Mouse (Mus musculus): ENCODE results near the gene Aff3. TPM values are rescaled to one million over a fixed set of nuclear protein-coding genes. Genes with fewer than 3 reads are reported as not detected.
A peak's percentile ranks its signal among the peaks of the same experiment; 100 is the strongest.

Gene Aff3
- polyA plus RNA-seq, 1 experiment from 2014 or later: 5.7 TPM

- no peak overlapping the region for H3K9ac ChIP-seq
- H3K4me3 ChIP-seq: no peak overlapping the region
- no peaks in the 10 kb centered on the region for H3K36me3 ChIP-seq
- peaks cover 20% of the 10 kb centered on the region for H3K4me1 ChIP-seq (replicated peaks)
- no peak overlapping the region for H3K27ac ChIP-seq (ENCODE audit: poor library complexity, severe bottlenecking)
- no peaks in the 10 kb centered on the region for H3K9me3 ChIP-seq (replicated peaks)
- WGBS: 37% methylated on average over 8 of the region's 8 CpGs
- peaks cover 27% of the 10 kb centered on the region; the same call in 1 of the 2 replicates for H3K27me3 ChIP-seq (replicated peaks)
- peak overlapping the region; percentile 91 for H3K4me2 ChIP-seq
- ATAC-seq (ENCODE audit: insufficient number of reproducible peaks, low FRiP score): no peak
Measured at GRCm38 (mm10) chr1:38628426-38628825, 36.3 kb downstream of the Aff3 start.

- no peaks in the 10 kb centered on the region for H3K36me3 ChIP-seq
- peaks cover 27% of the 10 kb centered on the region; the same call in 1 of the 2 replicates for H3K27me3 ChIP-seq (replicated peaks)
- ATAC-seq (ENCODE audit: insufficient number of reproducible peaks, low FRiP score): peak; percentile 57
- H3K27ac ChIP-seq (ENCODE audit: poor library complexity, severe bottlenecking): peak overlapping the region; percentile 9; the same call in 1 of the 2 replicates
- H3K4me2 ChIP-seq: peak overlapping the region; percentile 91
- H3K9ac ChIP-seq: peak overlapping the region; percentile 88
- H3K9me3 ChIP-seq (replicated peaks): no peaks in the 10 kb centered on the region
- peak overlapping the region; percentile 80 for H3K4me3 ChIP-seq
- 1% methylated on average over 42 of the region's 42 CpGs for WGBS
- peaks cover 16% of the 10 kb centered on the region; the same call in 1 of the 2 replicates for H3K4me1 ChIP-seq (replicated peaks)
Measured at GRCm38 (mm10) chr1:38627683-38628361, 36.9 kb downstream of the Aff3 start.

GRCm38 (mm10) chr1:38626739-38627661, 37.8 kb downstream of the Aff3 start:
- Histone ChIP-seq H3K4me1 (replicated peaks) (peaks cover 16% of the 10 kb centered on the region; the same call in 1 of the 2 replicates), H3K4me3 (peak overlapping the region; percentile 80), H3K9ac (peak overlapping the region; percentile 88), H3K9me3 (replicated peaks) (no peaks in the 10 kb centered on the region), H3K4me2 (peak overlapping the region; percentile 91), H3K27me3 (replicated peaks) (peaks cover 27% of the 10 kb centered on the region; the same call in 1 of the 2 replicates), H3K36me3 (no peaks in the 10 kb centered on the region), H3K27ac (ENCODE audit: poor library complexity, severe bottlenecking) (peak overlapping the region; percentile 59)
- peak; percentile 85 for ATAC-seq (ENCODE audit: insufficient number of reproducible peaks, low FRiP score)
- WGBS: 7% methylated on average over 102 of the region's 133 CpGs

- H3K9ac ChIP-seq: peak overlapping the region; percentile 88
- no peak overlapping the region for H3K27ac ChIP-seq (ENCODE audit: poor library complexity, severe bottlenecking)
- H3K9me3 ChIP-seq (replicated peaks): no peaks in the 10 kb centered on the region
- ATAC-seq (ENCODE audit: insufficient number of reproducible peaks, low FRiP score): 0 out of 2 replicates have a peak, but pooled peaks have one; percentile 24
- H3K4me1 ChIP-seq (replicated peaks): peaks cover 16% of the 10 kb centered on the region; the same call in 1 of the 2 replicates
- peaks cover 24% of the 10 kb centered on the region; the same call in 1 of the 2 replicates for H3K27me3 ChIP-seq (replicated peaks)
- 3% methylated on average over 10 of the region's 10 CpGs for WGBS
- no peaks in the 10 kb centered on the region for H3K36me3 ChIP-seq
- H3K4me3 ChIP-seq: peak overlapping the region; percentile 80
- peak overlapping the region; percentile 91 for H3K4me2 ChIP-seq
Measured at GRCm38 (mm10) chr1:38626388-38626738, 38.4 kb downstream of the Aff3 start.

GRCm38 (mm10) chr1:38621840-38622239, 42.9 kb downstream of the Aff3 start:
- no peak for ATAC-seq (ENCODE audit: insufficient number of reproducible peaks, low FRiP score)
- H3K36me3 ChIP-seq: no peaks in the 10 kb centered on the region
- H3K4me3 ChIP-seq: no peak overlapping the region
- WGBS: 49% methylated on average over 4 of the region's 4 CpGs
- no peak overlapping the region for H3K9ac ChIP-seq
- peaks cover 7% of the 10 kb centered on the region; the same call in 1 of the 2 replicates for H3K27me3 ChIP-seq (replicated peaks)
- no peak overlapping the region for H3K27ac ChIP-seq (ENCODE audit: poor library complexity, severe bottlenecking)
- H3K4me1 ChIP-seq (replicated peaks): peaks cover 21% of the 10 kb centered on the region
- H3K4me2 ChIP-seq: no peak overlapping the region
- H3K9me3 ChIP-seq (replicated peaks): no peaks in the 10 kb centered on the region

DNA sequence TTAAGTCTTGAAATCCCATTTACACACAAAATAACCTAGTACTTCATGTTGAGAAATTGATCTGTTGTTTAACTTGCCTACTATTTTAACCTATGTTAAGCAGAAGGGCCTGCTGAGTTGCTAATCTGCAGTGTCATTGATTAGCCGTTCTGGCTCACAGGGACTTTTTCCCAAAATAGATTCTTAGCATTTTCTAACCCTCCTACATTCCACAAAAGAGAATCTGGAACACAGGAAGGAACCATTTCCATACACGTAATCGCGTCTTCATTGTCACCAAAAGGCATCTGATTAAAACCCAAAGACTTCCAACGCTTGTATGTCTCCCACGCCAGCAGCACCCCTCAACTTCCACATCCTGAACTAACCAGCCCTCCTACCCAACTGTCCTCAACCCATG, 44.4 kb downstream of the Aff3 start:
- Histone ChIP-seq H3K36me3 (no peaks in the 10 kb centered on the region), H3K4me1 (replicated peaks) (peaks cover 16% of the 10 kb centered on the region), H3K9me3 (replicated peaks) (no peaks in the 10 kb centered on the region), H3K27me3 (replicated peaks) (no peaks in the 10 kb centered on the region), H3K9ac (no peak overlapping the region), H3K4me2 (no peak overlapping the region), H3K27ac (ENCODE audit: poor library complexity, severe bottlenecking) (no peak overlapping the region), H3K4me3 (no peak overlapping the region)
- no peak for ATAC-seq (ENCODE audit: insufficient number of reproducible peaks, low FRiP score)
- 57% methylated on average over 6 of the region's 6 CpGs for WGBS

DNA sequence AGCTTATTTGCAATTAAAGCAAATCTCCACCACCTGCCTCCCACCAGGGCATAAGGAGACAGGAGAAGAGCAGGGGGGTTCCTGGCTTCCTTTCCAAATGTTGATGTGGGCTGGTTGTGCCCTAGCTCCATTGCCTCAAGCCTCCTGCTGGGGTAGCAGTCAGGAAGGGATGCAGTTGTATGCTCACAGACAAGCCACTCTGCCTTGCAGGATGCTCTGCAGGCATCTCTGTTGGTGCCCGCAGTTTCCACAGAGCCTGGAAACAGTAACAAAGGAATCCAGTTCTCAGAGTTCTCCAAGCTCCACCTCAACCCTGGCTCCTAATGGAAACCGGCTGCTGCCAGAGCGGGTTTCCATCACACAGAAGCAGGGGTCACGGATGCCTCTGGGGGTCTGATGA, 58.0 kb downstream of the Aff3 start:
- Histone ChIP-seq H3K9ac (no peak overlapping the region), H3K27ac (ENCODE audit: poor library complexity, severe bottlenecking) (no peak overlapping the region)

GRCm38 (mm10) chr1:38605426-38605825, 59.3 kb downstream of the Aff3 start:
- H3K4me1 ChIP-seq (replicated peaks): peaks cover 11% of the 10 kb centered on the region; the same call in 1 of the 2 replicates
- no peak for ATAC-seq (ENCODE audit: insufficient number of reproducible peaks, low FRiP score)
- 82% methylated on average over 4 of the region's 4 CpGs for WGBS
- H3K9me3 ChIP-seq (replicated peaks): no peaks in the 10 kb centered on the region
- no peak overlapping the region for H3K27ac ChIP-seq (ENCODE audit: poor library complexity, severe bottlenecking)
- no peak overlapping the region for H3K4me2 ChIP-seq
- H3K27me3 ChIP-seq (replicated peaks): no peaks in the 10 kb centered on the region
- no peak overlapping the region for H3K4me3 ChIP-seq
- no peaks in the 10 kb centered on the region for H3K36me3 ChIP-seq
- H3K9ac ChIP-seq: no peak overlapping the region

More for the DNA sequence above, 58.0 kb downstream of the Aff3 start:
- peaks cover 2% of the 10 kb centered on the region; the same call in 1 of the 2 replicates for H3K4me1 ChIP-seq (replicated peaks)
- no peak overlapping the region for H3K4me2 ChIP-seq
- no peak for ATAC-seq (ENCODE audit: insufficient number of reproducible peaks, low FRiP score)
- H3K27me3 ChIP-seq (replicated peaks): no peaks in the 10 kb centered on the region
- H3K36me3 ChIP-seq: no peaks in the 10 kb centered on the region
- WGBS: 63% methylated on average over 4 of the region's 4 CpGs
- H3K9me3 ChIP-seq (replicated peaks): no peaks in the 10 kb centered on the region
- H3K4me3 ChIP-seq: no peak overlapping the region

DNA sequence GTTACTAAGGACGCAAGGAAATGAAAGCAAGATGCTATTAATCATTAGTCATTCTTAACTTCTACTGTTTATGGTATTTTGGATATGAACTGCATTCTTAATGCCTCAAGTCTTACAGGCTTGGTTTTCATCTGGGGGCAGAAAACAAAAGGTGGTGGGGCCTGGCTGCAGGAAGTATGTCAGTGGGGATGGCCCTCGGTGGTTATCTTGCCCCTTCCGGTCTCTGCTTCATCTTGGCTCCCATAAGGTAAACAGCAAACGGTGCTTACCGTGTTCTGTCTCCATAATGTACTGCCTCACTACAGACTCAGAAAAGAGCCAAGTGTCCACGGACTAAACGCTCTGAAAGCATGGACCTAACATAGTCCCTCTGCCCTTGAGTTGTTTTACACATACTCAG, 60.1 kb downstream of the Aff3 start:
- H3K4me2 ChIP-seq: no peak overlapping the region
- no peak for ATAC-seq (ENCODE audit: insufficient number of reproducible peaks, low FRiP score)
- H3K27ac ChIP-seq (ENCODE audit: poor library complexity, severe bottlenecking): no peak overlapping the region
- peaks cover 11% of the 10 kb centered on the region; the same call in 1 of the 2 replicates for H3K4me1 ChIP-seq (replicated peaks)
- H3K4me3 ChIP-seq: no peak overlapping the region
- H3K27me3 ChIP-seq (replicated peaks): no peaks in the 10 kb centered on the region
- no peaks in the 10 kb centered on the region for H3K9me3 ChIP-seq (replicated peaks)
- H3K36me3 ChIP-seq: no peaks in the 10 kb centered on the region
- 79% methylated on average over 7 of the region's 7 CpGs for WGBS
- H3K9ac ChIP-seq: no peak overlapping the region

DNA sequence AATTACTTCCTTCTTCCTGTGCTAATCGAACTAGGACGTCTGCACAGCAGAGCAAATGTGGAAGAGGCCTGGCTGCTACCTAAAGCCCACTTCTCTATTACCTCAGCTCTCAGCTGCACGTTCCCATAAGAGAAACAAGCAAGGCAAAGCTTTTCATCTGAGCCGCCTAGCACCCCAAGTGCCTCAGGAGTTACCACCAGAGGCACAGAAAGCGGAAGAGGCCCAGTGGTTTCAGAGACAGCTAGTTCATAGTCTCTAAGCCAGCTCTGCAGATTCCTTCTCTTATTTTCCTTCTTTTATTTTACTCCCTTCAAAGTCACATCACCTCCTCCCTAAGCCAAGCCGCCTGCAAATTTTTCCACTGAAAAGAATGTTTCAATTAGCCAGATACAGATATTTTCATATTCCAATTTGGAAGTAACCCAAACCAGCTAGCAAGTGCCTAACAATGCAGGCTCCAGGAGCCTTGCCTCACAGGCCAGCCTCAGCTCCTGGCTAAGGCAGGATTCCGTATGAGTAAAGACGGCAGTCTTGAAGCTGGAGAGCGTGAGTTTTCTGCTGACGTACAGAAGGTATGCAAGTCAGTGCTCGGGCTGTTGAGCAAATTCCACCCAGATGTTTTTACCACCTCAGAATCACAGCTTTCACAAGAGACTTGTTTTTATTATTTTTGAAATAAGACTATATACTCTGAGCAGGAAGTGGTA, 62.8 kb downstream of the Aff3 start:
- Histone ChIP-seq H3K9ac (no peak overlapping the region), H3K4me1 (replicated peaks) (peaks cover 11% of the 10 kb centered on the region; the same call in 1 of the 2 replicates), H3K27ac (ENCODE audit: poor library complexity, severe bottlenecking) (no peak overlapping the region), H3K27me3 (replicated peaks) (no peaks in the 10 kb centered on the region), H3K4me2 (no peak overlapping the region), H3K9me3 (replicated peaks) (no peaks in the 10 kb centered on the region), H3K36me3 (no peaks in the 10 kb centered on the region), H3K4me3 (no peak overlapping the region)
- 65% methylated on average over 11 of the region's 11 CpGs for WGBS
- ATAC-seq (ENCODE audit: insufficient number of reproducible peaks, low FRiP score): no peak
